Mouse (Mus musculus): ENCODE results near the gene Olfr680-ps1. TPM values are rescaled to one million over a fixed set of nuclear protein-coding genes. Genes with fewer than 3 reads are reported as not detected.

Gene Olfr680-ps1
- not detected for polyA plus RNA-seq (2014; fragmentation: Illumina TruSeq; extraction: RNeasy Lipid Tissue Mini Kit (QIAGEN cat#74804); ENCODE audit: low read depth, low replicate concordance)

DNA sequence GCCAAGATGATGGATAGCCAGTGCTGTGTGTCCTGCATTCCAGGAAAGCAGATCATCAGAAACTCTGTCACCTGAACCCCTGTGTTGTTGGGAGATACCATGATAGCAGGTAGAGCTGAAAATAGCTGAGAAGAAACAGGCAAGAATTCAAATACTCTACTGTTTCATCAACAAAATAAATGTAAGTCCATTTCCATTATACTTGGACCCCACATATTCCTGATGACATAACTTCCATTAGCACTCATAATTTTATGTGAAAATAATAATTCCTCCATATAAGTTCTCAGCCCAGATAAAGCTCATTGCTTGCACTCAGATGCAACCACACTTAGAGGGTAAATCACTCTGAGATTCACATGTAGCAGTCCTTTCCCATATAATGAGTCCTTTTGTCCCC is at the start of gene Olfr680-ps1:
Gene Olfr680-ps1 (minus strand): TSS at position 101 of the 400 bp plus-strand sequence.

DNA sequence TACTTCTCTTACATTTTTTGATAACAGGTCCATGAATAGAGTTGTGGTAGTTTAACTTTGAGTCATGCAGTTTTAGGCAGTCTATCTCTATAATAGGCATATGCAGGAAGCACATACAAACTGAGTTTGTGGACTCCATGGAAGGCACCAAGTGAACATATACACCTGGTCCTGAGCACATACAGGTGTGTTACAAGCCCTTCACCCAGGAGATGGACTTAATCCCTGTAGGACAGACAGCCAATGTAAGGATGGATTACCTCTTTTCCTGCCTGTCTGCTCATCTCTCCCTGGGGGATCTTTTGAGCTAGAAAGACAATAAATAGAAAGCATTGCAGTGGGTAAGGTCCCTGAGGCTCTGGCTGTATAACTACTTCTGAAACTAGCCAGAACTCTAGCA is 23.9 kb upstream of the Olfr680-ps1 start, which contains the start of gene Olfr681:
Gene Olfr681 (plus strand): TSS at position 301 of the 400 bp plus-strand sequence.

DNA sequence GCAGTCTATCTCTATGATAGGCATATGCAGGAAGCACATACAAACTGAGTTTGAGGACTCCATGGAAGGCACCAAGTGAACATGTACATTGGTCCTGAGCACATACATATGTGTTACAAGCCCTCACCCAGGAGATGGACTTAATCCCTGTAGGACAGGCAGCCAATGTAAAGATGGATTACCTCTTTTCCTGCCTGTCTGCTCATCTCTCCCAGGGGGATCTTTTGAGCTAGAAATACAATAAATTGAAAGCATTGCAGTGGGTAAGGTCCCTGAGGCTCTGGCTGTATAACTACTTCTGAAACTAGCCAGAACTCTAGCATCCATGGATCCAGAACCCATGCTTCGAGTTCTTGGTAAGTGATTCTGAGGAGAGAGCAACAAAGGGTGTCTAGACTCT is 11.7 kb downstream of the Olfr680-ps1 start, which contains the start of gene Olfr679:
Gene Olfr679 (plus strand): TSS at position 301 of the 400 bp plus-strand sequence.

DNA sequence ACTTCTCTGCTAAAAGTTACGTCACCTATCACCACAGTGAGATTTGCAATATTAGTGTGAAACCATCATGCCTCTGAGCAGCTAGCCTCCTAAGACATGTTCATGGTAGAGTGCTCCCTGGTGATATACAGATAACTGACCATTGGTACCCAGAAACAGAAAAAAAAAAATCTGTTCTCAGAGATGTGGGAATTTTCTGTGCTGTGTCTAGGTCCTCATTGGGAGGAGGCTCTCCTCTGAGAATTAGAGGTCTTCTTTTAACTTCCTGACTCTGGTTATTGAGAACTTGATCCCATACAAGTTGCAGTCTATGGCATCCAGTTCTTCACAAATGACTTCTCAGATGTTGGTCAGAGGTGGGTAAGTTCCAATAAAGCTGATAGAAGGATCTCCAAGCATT is 28.4 kb downstream of the Olfr680-ps1 start, which contains the start of gene Olfr678:
Gene Olfr678 (plus strand): TSS at position 301 of the 400 bp plus-strand sequence.

Other genes with a start within 250 kb of the Olfr680-ps1 start
- not detected for gene Usp17la, start 235.8 kb downstream of the Olfr680-ps1 start, polyA plus RNA-seq (2014; fragmentation: Illumina TruSeq; extraction: RNeasy Lipid Tissue Mini Kit (QIAGEN cat#74804); ENCODE audit: low read depth, low replicate concordance)
- gene Olfr665, start 214.8 kb downstream of the Olfr680-ps1 start, polyA plus RNA-seq (2014; fragmentation: Illumina TruSeq; extraction: RNeasy Lipid Tissue Mini Kit (QIAGEN cat#74804); ENCODE audit: low read depth, low replicate concordance), result not detected
- not detected for gene Olfr666, start 196.9 kb downstream of the Olfr680-ps1 start, polyA plus RNA-seq (2014; fragmentation: Illumina TruSeq; extraction: RNeasy Lipid Tissue Mini Kit (QIAGEN cat#74804); ENCODE audit: low read depth, low replicate concordance)
- gene Olfr667, start 171.3 kb downstream of the Olfr680-ps1 start, polyA plus RNA-seq (2014; fragmentation: Illumina TruSeq; extraction: RNeasy Lipid Tissue Mini Kit (QIAGEN cat#74804); ENCODE audit: low read depth, low replicate concordance), result not detected
- gene Olfr668, start 164.8 kb downstream of the Olfr680-ps1 start, polyA plus RNA-seq (2014; fragmentation: Illumina TruSeq; extraction: RNeasy Lipid Tissue Mini Kit (QIAGEN cat#74804); ENCODE audit: low read depth, low replicate concordance), result not detected
- gene Olfr669, start 158.6 kb downstream of the Olfr680-ps1 start, polyA plus RNA-seq (2014; fragmentation: Illumina TruSeq; extraction: RNeasy Lipid Tissue Mini Kit (QIAGEN cat#74804); ENCODE audit: low read depth, low replicate concordance), result not detected
- gene Olfr670, start 130.2 kb downstream of the Olfr680-ps1 start, polyA plus RNA-seq (2014; fragmentation: Illumina TruSeq; extraction: RNeasy Lipid Tissue Mini Kit (QIAGEN cat#74804); ENCODE audit: low read depth, low replicate concordance), result not detected
- not detected for gene Olfr671, start 113.7 kb downstream of the Olfr680-ps1 start, polyA plus RNA-seq (2014; fragmentation: Illumina TruSeq; extraction: RNeasy Lipid Tissue Mini Kit (QIAGEN cat#74804); ENCODE audit: low read depth, low replicate concordance)
- gene Olfr672, start 90.8 kb downstream of the Olfr680-ps1 start, polyA plus RNA-seq (2014; fragmentation: Illumina TruSeq; extraction: RNeasy Lipid Tissue Mini Kit (QIAGEN cat#74804); ENCODE audit: low read depth, low replicate concordance), result not detected
- gene Olfr675, start 64.4 kb downstream of the Olfr680-ps1 start, polyA plus RNA-seq (2014; fragmentation: Illumina TruSeq; extraction: RNeasy Lipid Tissue Mini Kit (QIAGEN cat#74804); ENCODE audit: low read depth, low replicate concordance), result not detected
- gene Olfr676, start 60.1 kb downstream of the Olfr680-ps1 start, polyA plus RNA-seq (2014; fragmentation: Illumina TruSeq; extraction: RNeasy Lipid Tissue Mini Kit (QIAGEN cat#74804); ENCODE audit: low read depth, low replicate concordance), result not detected
- gene Olfr677, start 41.4 kb downstream of the Olfr680-ps1 start, polyA plus RNA-seq (2014; fragmentation: Illumina TruSeq; extraction: RNeasy Lipid Tissue Mini Kit (QIAGEN cat#74804); ENCODE audit: low read depth, low replicate concordance), result not detected
- gene Olfr678, start 28.3 kb downstream of the Olfr680-ps1 start, polyA plus RNA-seq (2014; fragmentation: Illumina TruSeq; extraction: RNeasy Lipid Tissue Mini Kit (QIAGEN cat#74804); ENCODE audit: low read depth, low replicate concordance), result not detected
- gene Olfr679, start 11.6 kb downstream of the Olfr680-ps1 start, polyA plus RNA-seq (2014; fragmentation: Illumina TruSeq; extraction: RNeasy Lipid Tissue Mini Kit (QIAGEN cat#74804); ENCODE audit: low read depth, low replicate concordance), result not detected
- not detected for gene Olfr681, start 24.0 kb upstream of the Olfr680-ps1 start, polyA plus RNA-seq (2014; fragmentation: Illumina TruSeq; extraction: RNeasy Lipid Tissue Mini Kit (QIAGEN cat#74804); ENCODE audit: low read depth, low replicate concordance)
- gene Olfr683, start 54.2 kb upstream of the Olfr680-ps1 start, polyA plus RNA-seq (2014; fragmentation: Illumina TruSeq; extraction: RNeasy Lipid Tissue Mini Kit (QIAGEN cat#74804); ENCODE audit: low read depth, low replicate concordance), result not detected
- not detected for gene Olfr684, start 70.8 kb upstream of the Olfr680-ps1 start, polyA plus RNA-seq (2014; fragmentation: Illumina TruSeq; extraction: RNeasy Lipid Tissue Mini Kit (QIAGEN cat#74804); ENCODE audit: low read depth, low replicate concordance)
- not detected for gene Olfr685, start 93.2 kb upstream of the Olfr680-ps1 start, polyA plus RNA-seq (2014; fragmentation: Illumina TruSeq; extraction: RNeasy Lipid Tissue Mini Kit (QIAGEN cat#74804); ENCODE audit: low read depth, low replicate concordance)
- not detected for gene Olfr686, start 114.7 kb upstream of the Olfr680-ps1 start, polyA plus RNA-seq (2014; fragmentation: Illumina TruSeq; extraction: RNeasy Lipid Tissue Mini Kit (QIAGEN cat#74804); ENCODE audit: low read depth, low replicate concordance)
- gene Olfr688, start 195.3 kb upstream of the Olfr680-ps1 start, polyA plus RNA-seq (2014; fragmentation: Illumina TruSeq; extraction: RNeasy Lipid Tissue Mini Kit (QIAGEN cat#74804); ENCODE audit: low read depth, low replicate concordance), result not detected
- not detected for gene Olfr689, start 218.3 kb upstream of the Olfr680-ps1 start, polyA plus RNA-seq (2014; fragmentation: Illumina TruSeq; extraction: RNeasy Lipid Tissue Mini Kit (QIAGEN cat#74804); ENCODE audit: low read depth, low replicate concordance)
- gene Olfr690, start 241.3 kb upstream of the Olfr680-ps1 start, polyA plus RNA-seq (2014; fragmentation: Illumina TruSeq; extraction: RNeasy Lipid Tissue Mini Kit (QIAGEN cat#74804); ENCODE audit: low read depth, low replicate concordance), result not detected
- gene Olfr691, start 249.5 kb upstream of the Olfr680-ps1 start, polyA plus RNA-seq (2014; fragmentation: Illumina TruSeq; extraction: RNeasy Lipid Tissue Mini Kit (QIAGEN cat#74804); ENCODE audit: low read depth, low replicate concordance), result not detected